Mouse (Mus musculus): ENCODE measurements around the gene Nop9. TPM values are rescaled to one million over a fixed set of nuclear protein-coding genes. Genes with fewer than 3 reads are reported as not detected.

Gene Nop9
- total and polyA plus RNA-seq, 3 experiments, result 22.3 to 45.5 (median 23.0) TPM

- H3K4me3 ChIP-seq (ENCODE audit: low read depth, low read length), result no peak overlapping the region
- peaks cover 56% of the 10 kb centered on the region for H3K36me3 ChIP-seq (replicated peaks)
- H3K9me3 ChIP-seq (replicated peaks), result no peaks in the 10 kb centered on the region
- ATAC-seq (ENCODE audit: extremely low read depth, insufficient number of reproducible peaks, low FRiP score, poor library complexity, severe bottlenecking) (no peak), DNase-seq (ENCODE audit: low spot score) (no peak)
- H3K27me3 ChIP-seq (ENCODE audit: insufficient read depth, low read length), result no peaks in the 10 kb centered on the region
- peaks cover 65% of the 10 kb centered on the region for H3K4me1 ChIP-seq (ENCODE audit: insufficient read depth, low read depth, low read length)
- TF ChIP-seq GATA1 (IDR thresholded peaks at IDR 0.05; ENCODE audit: borderline replicate concordance, low read length) (no peak), CTCF (IDR thresholded peaks at IDR 0.05; ENCODE audit: low read depth, low read length) (no peak), POLR2AphosphoS5 (IDR thresholded peaks at IDR 0.05; ENCODE audit: insufficient replicate concordance, low read depth, low read length) (no peak), GATA2 (IDR thresholded peaks at IDR 0.05; ENCODE audit: borderline replicate concordance, low read depth, low read length) (no peak), TAL1 (conservative IDR thresholded peaks at IDR 0.05; ENCODE audit: low read depth, low read length) (no peak)
These were observed 25.8 kb upstream of the Nop9 start for GRCm38 (mm10) chr14:55719737-55720136.

DNA sequence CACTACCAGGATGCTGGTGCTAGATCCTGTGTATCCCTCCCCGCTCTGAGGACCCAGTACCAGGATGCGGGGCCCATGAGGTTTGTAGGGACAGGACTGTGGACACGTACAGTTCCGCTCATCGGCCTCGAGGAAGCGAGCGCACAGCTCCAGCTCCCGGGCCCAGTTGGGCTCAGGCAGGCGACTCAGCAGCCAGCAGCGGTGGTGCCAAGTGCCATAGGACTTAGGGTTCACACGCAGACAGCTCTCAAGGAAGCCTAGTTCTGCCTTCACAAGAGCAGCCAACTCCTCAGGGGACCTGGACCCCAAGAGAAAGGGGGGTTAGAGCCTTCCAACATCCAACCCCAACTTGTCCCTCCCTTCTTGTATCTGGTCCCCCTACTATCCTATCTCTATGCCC is 24.8 kb upstream of the Nop9 start:
- no peak for TF ChIP-seq CTCF (IDR thresholded peaks at IDR 0.05; ENCODE audit: low read depth, low read length)
- no peak for TF ChIP-seq TAL1 (conservative IDR thresholded peaks at IDR 0.05; ENCODE audit: low read depth, low read length)
- TF ChIP-seq POLR2AphosphoS5 (IDR thresholded peaks at IDR 0.05; ENCODE audit: insufficient replicate concordance, low read depth, low read length), result no peak
- no peak for TF ChIP-seq GATA1 (IDR thresholded peaks at IDR 0.05; ENCODE audit: borderline replicate concordance, low read length)
- TF ChIP-seq GATA2 (IDR thresholded peaks at IDR 0.05; ENCODE audit: borderline replicate concordance, low read depth, low read length), result no peak
- H3K9me3 ChIP-seq (replicated peaks), result no peaks in the 10 kb centered on the region
- no peak for ATAC-seq (ENCODE audit: extremely low read depth, insufficient number of reproducible peaks, low FRiP score, poor library complexity, severe bottlenecking)
- no peak overlapping the region for H3K4me3 ChIP-seq (ENCODE audit: low read depth, low read length)
- H3K36me3 ChIP-seq (replicated peaks), result peaks cover 54% of the 10 kb centered on the region
- peaks cover 64% of the 10 kb centered on the region for H3K4me1 ChIP-seq (ENCODE audit: insufficient read depth, low read depth, low read length)
- no peaks in the 10 kb centered on the region for H3K27me3 ChIP-seq (ENCODE audit: insufficient read depth, low read length)
- DNase-seq (ENCODE audit: low spot score), result no peak

GRCm38 (mm10) chr14:55721076-55721475 is 24.4 kb upstream of the Nop9 start:
- H3K4me3 ChIP-seq (ENCODE audit: low read depth, low read length), result peak overlapping the region; percentile 88
- H3K4me1 ChIP-seq (ENCODE audit: insufficient read depth, low read depth, low read length), result peaks cover 64% of the 10 kb centered on the region
- no peak for ATAC-seq (ENCODE audit: extremely low read depth, insufficient number of reproducible peaks, low FRiP score, poor library complexity, severe bottlenecking)

DNA sequence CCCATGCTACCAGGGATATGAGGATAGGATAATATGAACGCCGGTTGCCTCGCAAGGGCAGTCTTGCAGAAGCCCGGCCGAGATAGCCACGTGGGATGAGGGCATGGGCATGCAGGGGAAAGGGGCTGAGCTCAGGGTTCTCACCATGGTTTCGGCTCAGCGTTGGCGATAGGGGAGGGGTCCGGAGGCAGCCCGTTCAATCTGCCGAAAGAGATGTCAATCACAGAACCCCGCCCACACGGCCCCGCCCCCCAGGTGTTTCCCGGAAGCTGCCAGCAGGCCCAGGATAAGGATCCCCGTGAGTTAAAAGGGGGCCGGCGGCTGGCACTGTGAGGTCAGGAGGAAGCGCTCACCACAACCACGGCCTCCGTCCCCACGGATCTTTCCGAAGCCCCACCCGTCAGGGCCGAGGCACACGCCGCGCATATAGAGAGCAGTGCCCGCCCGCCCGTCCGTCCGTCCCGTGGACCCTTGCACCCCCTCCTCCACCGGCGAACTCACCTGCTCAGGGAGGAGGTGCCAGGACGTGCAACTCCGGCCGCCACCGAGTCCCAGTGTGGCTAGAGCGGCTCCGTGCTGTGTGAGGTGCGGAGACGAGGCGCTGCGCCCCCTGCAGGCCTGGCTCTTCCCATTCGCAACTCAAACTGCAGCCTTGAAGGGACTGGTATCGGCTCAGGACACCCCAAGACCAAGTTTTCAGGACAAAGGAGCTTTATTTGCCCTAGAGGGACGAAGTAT is 23.6 kb upstream of the Nop9 start, which contains the start of gene Rabggta:
Gene Rabggta (minus strand): TSS at position 564 of the 738 bp plus-strand sequence.
- TF ChIP-seq GATA1 (IDR thresholded peaks at IDR 0.05; ENCODE audit: borderline replicate concordance, low read length), result no peak
- no peak for TF ChIP-seq GATA2 (IDR thresholded peaks at IDR 0.05; ENCODE audit: borderline replicate concordance, low read depth, low read length)
- peak; percentile 77 for TF ChIP-seq CTCF (IDR thresholded peaks at IDR 0.05; ENCODE audit: low read depth, low read length)
- no peak for TF ChIP-seq TAL1 (conservative IDR thresholded peaks at IDR 0.05; ENCODE audit: low read depth, low read length)
- no peak for TF ChIP-seq POLR2AphosphoS5 (IDR thresholded peaks at IDR 0.05; ENCODE audit: insufficient replicate concordance, low read depth, low read length)
- ATAC-seq (ENCODE audit: extremely low read depth, insufficient number of reproducible peaks, low FRiP score, poor library complexity, severe bottlenecking) (peak; percentile 64; the same call in 1 of the 2 replicates), DNase-seq (ENCODE audit: low spot score) (peak; percentile 84)
- Histone ChIP-seq H3K36me3 (replicated peaks) (peaks cover 43% of the 10 kb centered on the region), H3K4me3 (ENCODE audit: low read depth, low read length) (peak within 1 kb of the TSS; percentile 88), H3K9me3 (replicated peaks) (no peaks in the 10 kb centered on the region), H3K27me3 (ENCODE audit: insufficient read depth, low read length) (no peaks in the 10 kb centered on the region), H3K4me1 (ENCODE audit: insufficient read depth, low read depth, low read length) (peaks cover 63% of the 10 kb centered on the region)

More at GRCm38 (mm10) chr14:55721076-55721475, 24.4 kb upstream of the Nop9 start:
- Histone ChIP-seq H3K27me3 (ENCODE audit: insufficient read depth, low read length) (no peaks in the 10 kb centered on the region), H3K36me3 (replicated peaks) (peaks cover 51% of the 10 kb centered on the region), H3K9me3 (replicated peaks) (no peaks in the 10 kb centered on the region)
- DNase-seq (ENCODE audit: low spot score), result no peak
- TF ChIP-seq POLR2AphosphoS5 (IDR thresholded peaks at IDR 0.05; ENCODE audit: insufficient replicate concordance, low read depth, low read length), result no peak
- TF ChIP-seq TAL1 (conservative IDR thresholded peaks at IDR 0.05; ENCODE audit: low read depth, low read length), result no peak
- TF ChIP-seq GATA2 (IDR thresholded peaks at IDR 0.05; ENCODE audit: borderline replicate concordance, low read depth, low read length), result no peak
- no peak for TF ChIP-seq GATA1 (IDR thresholded peaks at IDR 0.05; ENCODE audit: borderline replicate concordance, low read length)
- TF ChIP-seq CTCF (IDR thresholded peaks at IDR 0.05; ENCODE audit: low read depth, low read length), result no peak

GRCm38 (mm10) chr14:55722438-55722945 is 23.0 kb upstream of the Nop9 start:
- DNase-seq (ENCODE audit: low spot score) (no peak), ATAC-seq (ENCODE audit: extremely low read depth, insufficient number of reproducible peaks, low FRiP score, poor library complexity, severe bottlenecking) (no peak)
- Histone ChIP-seq H3K4me1 (ENCODE audit: insufficient read depth, low read depth, low read length) (peaks cover 62% of the 10 kb centered on the region), H3K36me3 (replicated peaks) (peaks cover 37% of the 10 kb centered on the region), H3K9me3 (replicated peaks) (no peaks in the 10 kb centered on the region), H3K27me3 (ENCODE audit: insufficient read depth, low read length) (0 out of 2 replicates have a peak, but pooled peaks cover 6% of the 10 kb centered on the region), H3K4me3 (ENCODE audit: low read depth, low read length) (peak overlapping the region; percentile 88)
- no peak for TF ChIP-seq GATA2 (IDR thresholded peaks at IDR 0.05; ENCODE audit: borderline replicate concordance, low read depth, low read length)
- TF ChIP-seq GATA1 (IDR thresholded peaks at IDR 0.05; ENCODE audit: borderline replicate concordance, low read length), result no peak
- TF ChIP-seq TAL1 (conservative IDR thresholded peaks at IDR 0.05; ENCODE audit: low read depth, low read length), result no peak
- TF ChIP-seq POLR2AphosphoS5 (IDR thresholded peaks at IDR 0.05; ENCODE audit: insufficient replicate concordance, low read depth, low read length), result no peak
- no peak for TF ChIP-seq CTCF (IDR thresholded peaks at IDR 0.05; ENCODE audit: low read depth, low read length)

DNA sequence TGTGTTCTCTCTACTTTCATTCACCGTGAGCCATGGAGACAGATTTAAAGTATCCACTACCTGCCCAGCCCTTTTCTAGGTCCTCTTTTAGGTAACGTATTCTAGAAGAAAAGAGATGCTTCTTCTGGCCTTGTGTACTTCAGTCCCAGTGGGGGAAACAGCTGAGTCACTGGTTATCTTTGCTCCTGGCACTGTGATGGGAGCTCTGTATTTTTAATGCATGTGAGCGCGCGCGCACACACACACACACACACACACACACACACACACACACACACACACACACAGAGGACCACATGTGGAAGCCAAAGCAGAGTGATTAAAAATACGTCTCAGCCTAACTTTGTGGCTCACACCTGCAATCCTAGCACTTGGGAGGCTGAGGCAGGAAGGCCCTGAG is 22.1 kb upstream of the Nop9 start:
- H3K36me3 ChIP-seq (replicated peaks), result peaks cover 28% of the 10 kb centered on the region
- no peak for ATAC-seq (ENCODE audit: extremely low read depth, insufficient number of reproducible peaks, low FRiP score, poor library complexity, severe bottlenecking)
- H3K9me3 ChIP-seq (replicated peaks), result no peaks in the 10 kb centered on the region
- DNase-seq (ENCODE audit: low spot score), result no peak
- TF ChIP-seq GATA2 (IDR thresholded peaks at IDR 0.05; ENCODE audit: borderline replicate concordance, low read depth, low read length) (no peak), POLR2AphosphoS5 (IDR thresholded peaks at IDR 0.05; ENCODE audit: insufficient replicate concordance, low read depth, low read length) (no peak), CTCF (IDR thresholded peaks at IDR 0.05; ENCODE audit: low read depth, low read length) (no peak), GATA1 (IDR thresholded peaks at IDR 0.05; ENCODE audit: borderline replicate concordance, low read length) (no peak)
- peaks cover 69% of the 10 kb centered on the region for H3K4me1 ChIP-seq (ENCODE audit: insufficient read depth, low read depth, low read length)
- no peak overlapping the region for H3K4me3 ChIP-seq (ENCODE audit: low read depth, low read length)
- H3K27me3 ChIP-seq (ENCODE audit: insufficient read depth, low read length), result peaks cover 14% of the 10 kb centered on the region

All from G1E (cell line).